Mouse (Mus musculus): ENCODE data around the gene Actl11. TPM values are rescaled to one million over a fixed set of nuclear protein-coding genes. Genes with fewer than 3 reads are reported as not detected.

Actl11 gene
- polyA plus RNA-seq, 1 experiment from 2014 or later, result not detected

DNA sequence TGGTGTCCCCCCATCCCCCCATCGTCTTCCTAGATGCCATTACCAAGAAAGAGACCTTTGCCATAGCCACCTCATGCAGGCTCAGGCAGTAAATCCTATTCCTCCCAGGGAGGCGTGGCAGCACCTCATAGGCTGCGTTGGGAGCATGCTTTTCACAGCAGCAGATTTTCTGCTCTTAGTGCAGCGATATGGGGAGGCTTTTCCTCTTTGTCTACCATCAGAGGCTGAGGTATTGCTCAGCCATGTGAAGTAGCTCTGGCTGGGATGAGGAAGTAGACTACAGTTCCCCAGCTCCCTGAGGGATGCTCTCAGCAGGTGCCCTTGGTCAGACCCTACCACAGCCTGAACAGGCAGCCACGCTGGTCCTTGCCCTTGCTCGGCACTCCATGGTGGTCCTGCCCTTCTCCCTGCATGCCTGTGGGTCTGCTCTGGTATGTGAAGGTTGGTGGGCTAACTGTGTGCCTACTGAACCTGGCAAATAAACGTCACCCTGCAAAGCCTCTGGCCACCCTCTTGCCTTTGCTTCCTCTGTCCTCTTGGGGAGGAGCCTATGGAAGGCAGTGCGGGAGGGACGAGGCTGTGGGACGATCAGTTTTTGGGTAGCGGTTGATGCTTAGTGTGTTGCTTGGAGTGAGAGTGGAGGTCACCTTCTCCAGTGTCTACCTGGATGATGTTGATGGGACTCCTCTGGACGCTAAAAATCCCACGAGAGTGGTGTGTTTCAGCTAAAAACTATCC is 21.1 kb downstream of the Actl11 start:
- Histone ChIP-seq H3K4me1 (peaks cover 15% of the 10 kb centered on the region), H3K9ac (replicated peaks) (no peak overlapping the region), H3K4me3 (replicated peaks) (no peak overlapping the region), H3K27ac (replicated peaks) (no peak overlapping the region), H3K9me3 (replicated peaks) (no peaks in the 10 kb centered on the region), H3K36me3 (0 out of 2 replicates have a peak, but pooled peaks cover 2% of the 10 kb centered on the region), H3K27me3 (replicated peaks) (no peaks in the 10 kb centered on the region), H3K4me2 (no peak overlapping the region)
- WGBS, result 84% methylated on average over 13 of the region's 13 CpGs
- no peak for ATAC-seq (ENCODE audit: low FRiP score)

DNA sequence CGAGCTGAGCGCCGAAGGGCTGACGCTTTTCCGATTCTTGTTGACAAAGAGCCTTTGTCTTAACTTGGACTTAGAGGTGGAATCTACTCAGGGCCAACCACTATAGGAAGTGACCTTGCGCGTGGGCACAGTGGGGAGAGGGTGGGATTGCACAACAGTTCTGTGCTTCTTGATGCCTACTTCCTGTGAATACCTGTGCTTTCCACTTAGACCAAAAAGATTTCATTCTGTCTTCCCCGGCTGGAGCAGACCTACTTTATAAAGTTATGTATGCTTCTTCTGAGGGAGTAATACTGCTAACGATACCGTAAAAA is 21.6 kb downstream of the Actl11 start, which contains the start of gene Traip:
Gene Traip, plus strand, starts transcription at position 215 of the 314 bp plus-strand sequence.
- H3K9me3 ChIP-seq (replicated peaks), result no peaks in the 10 kb centered on the region
- H3K4me2 ChIP-seq, result peak within 1 kb of the TSS; percentile 77
- 94% methylated on average over 10 of the region's 10 CpGs for WGBS
- 0 out of 2 replicates have a peak, but pooled peaks cover 2% of the 10 kb centered on the region for H3K36me3 ChIP-seq
- peak within 1 kb of the TSS; percentile 55 for H3K4me3 ChIP-seq (replicated peaks)
- no peak for ATAC-seq (ENCODE audit: low FRiP score)
- peak within 1 kb of the TSS; percentile 43 for H3K9ac ChIP-seq (replicated peaks)
- H3K27ac ChIP-seq (replicated peaks), result peak within 1 kb of the TSS; percentile 83
- no peaks in the 10 kb centered on the region for H3K27me3 ChIP-seq (replicated peaks)
- H3K4me1 ChIP-seq, result peaks cover 15% of the 10 kb centered on the region

GRCm38 (mm10) chr9:107950460-107951355 is 22.4 kb downstream of the Actl11 start:
- 16% methylated on average over 45 of the region's 45 CpGs for WGBS

GRCm38 (mm10) chr9:107955613-107956289 is 27.5 kb downstream of the Actl11 start:
- no peak for ATAC-seq (ENCODE audit: low FRiP score)
- Histone ChIP-seq H3K4me2 (no peak overlapping the region), H3K4me3 (replicated peaks) (no peak overlapping the region), H3K27me3 (replicated peaks) (no peaks in the 10 kb centered on the region), H3K9me3 (replicated peaks) (no peaks in the 10 kb centered on the region), H3K27ac (replicated peaks) (no peak overlapping the region), H3K4me1 (peaks cover 10% of the 10 kb centered on the region), H3K36me3 (peaks cover 5% of the 10 kb centered on the region; the same call in 1 of the 2 replicates), H3K9ac (replicated peaks) (no peak overlapping the region)
- 78% methylated on average over 6 of the region's 6 CpGs for WGBS

More at GRCm38 (mm10) chr9:107950460-107951355, 22.4 kb downstream of the Actl11 start:
- Histone ChIP-seq H3K4me3 (replicated peaks) (peak overlapping the region; percentile 55), H3K4me2 (peak overlapping the region; percentile 77), H3K9me3 (replicated peaks) (no peaks in the 10 kb centered on the region), H3K36me3 (0 out of 2 replicates have a peak, but pooled peaks cover 2% of the 10 kb centered on the region), H3K4me1 (peaks cover 15% of the 10 kb centered on the region), H3K9ac (replicated peaks) (peak overlapping the region; percentile 43), H3K27me3 (replicated peaks) (no peaks in the 10 kb centered on the region), H3K27ac (replicated peaks) (peak overlapping the region; percentile 83)
- ATAC-seq (ENCODE audit: low FRiP score), result peak; percentile 96

GRCm38 (mm10) chr9:107957141-107957540 is 28.9 kb downstream of the Actl11 start:
- ATAC-seq (ENCODE audit: low FRiP score), result no peak
- Histone ChIP-seq H3K27ac (replicated peaks) (no peak overlapping the region), H3K9me3 (replicated peaks) (no peaks in the 10 kb centered on the region), H3K27me3 (replicated peaks) (no peaks in the 10 kb centered on the region), H3K36me3 (peaks cover 5% of the 10 kb centered on the region; the same call in 1 of the 2 replicates), H3K4me3 (replicated peaks) (no peak overlapping the region), H3K4me1 (peaks cover 15% of the 10 kb centered on the region), H3K4me2 (no peak overlapping the region), H3K9ac (replicated peaks) (no peak overlapping the region)
- WGBS, result 21% methylated on average over 6 of the region's 6 CpGs

GRCm38 (mm10) chr9:107959896-107960295 is 31.6 kb downstream of the Actl11 start:
- no peaks in the 10 kb centered on the region for H3K27me3 ChIP-seq (replicated peaks)
- 0 out of 2 replicates have a peak overlapping the region, but pooled peaks have one; percentile 10 for H3K9ac ChIP-seq (replicated peaks)
- no peak for ATAC-seq (ENCODE audit: low FRiP score)
- no peak overlapping the region for H3K4me3 ChIP-seq (replicated peaks)
- H3K27ac ChIP-seq (replicated peaks), result no peak overlapping the region
- H3K9me3 ChIP-seq (replicated peaks), result no peaks in the 10 kb centered on the region
- no peak overlapping the region for H3K4me2 ChIP-seq
- H3K4me1 ChIP-seq, result peaks cover 17% of the 10 kb centered on the region
- 56% methylated on average over 6 of the region's 6 CpGs for WGBS
- peaks cover 5% of the 10 kb centered on the region; the same call in 1 of the 2 replicates for H3K36me3 ChIP-seq

DNA sequence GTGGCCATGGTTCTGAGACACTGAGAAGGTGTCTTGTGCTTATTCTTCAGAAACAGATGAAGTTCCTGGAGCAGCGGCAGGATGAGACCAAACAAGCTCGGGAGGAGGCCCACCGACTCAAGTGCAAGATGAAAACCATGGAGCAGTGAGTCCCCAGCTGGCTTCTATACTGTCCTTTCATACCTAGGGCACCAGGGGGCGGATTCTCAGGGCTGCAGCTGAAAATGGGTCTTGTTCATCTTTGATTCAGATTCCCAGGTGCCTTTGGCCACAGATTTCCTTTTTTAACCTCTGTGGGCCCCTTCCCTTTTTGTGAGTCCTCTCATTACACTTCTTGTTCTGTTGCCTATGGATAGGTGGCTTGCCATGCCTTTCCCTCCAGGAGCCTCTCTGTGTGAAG is 32.7 kb downstream of the Actl11 start:
- peak overlapping the region; percentile 70 for H3K27ac ChIP-seq (replicated peaks)
- WGBS, result 83% methylated on average over 4 of the region's 4 CpGs
- no peaks in the 10 kb centered on the region for H3K27me3 ChIP-seq (replicated peaks)
- H3K9me3 ChIP-seq (replicated peaks), result no peaks in the 10 kb centered on the region
- no peak for ATAC-seq (ENCODE audit: low FRiP score)
- H3K36me3 ChIP-seq, result peaks cover 5% of the 10 kb centered on the region; the same call in 1 of the 2 replicates
- H3K4me2 ChIP-seq, result peak overlapping the region; percentile 37
- H3K4me3 ChIP-seq (replicated peaks), result no peak overlapping the region
- peaks cover 17% of the 10 kb centered on the region for H3K4me1 ChIP-seq
- 0 out of 2 replicates have a peak overlapping the region, but pooled peaks have one; percentile 10 for H3K9ac ChIP-seq (replicated peaks)

DNA sequence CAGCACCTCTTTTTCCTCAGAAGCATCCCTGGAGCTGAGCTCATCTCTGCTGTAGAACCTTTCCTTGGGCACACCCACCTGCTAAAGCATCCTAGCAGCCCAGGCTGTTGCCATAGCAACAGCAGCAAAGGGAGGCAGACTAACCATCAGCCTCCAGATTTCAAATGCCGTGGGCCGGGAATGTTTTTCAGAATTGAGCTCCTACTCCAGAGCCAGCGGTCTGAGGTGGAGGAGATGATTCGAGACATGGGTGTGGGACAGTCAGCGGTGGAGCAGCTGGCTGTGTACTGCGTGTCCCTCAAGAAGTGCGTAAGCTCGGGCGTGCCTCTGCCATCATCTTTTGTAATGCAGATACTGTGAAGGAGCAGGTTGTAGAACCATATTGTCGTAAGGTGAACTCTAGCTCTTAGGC is 33.1 kb downstream of the Actl11 start:
- Histone ChIP-seq H3K4me2 (peak overlapping the region; percentile 37), H3K9ac (replicated peaks) (no peak overlapping the region)
- ATAC-seq (ENCODE audit: low FRiP score), result peak; percentile 80; the same call in 1 of the 2 replicates

GRCm38 (mm10) chr9:107961881-107962280 is 33.6 kb downstream of the Actl11 start:
- Histone ChIP-seq H3K27me3 (replicated peaks) (no peaks in the 10 kb centered on the region), H3K27ac (replicated peaks) (peak overlapping the region; percentile 70), H3K4me2 (peak overlapping the region; percentile 37), H3K36me3 (peaks cover 5% of the 10 kb centered on the region; the same call in 1 of the 2 replicates), H3K4me3 (replicated peaks) (no peak overlapping the region), H3K9me3 (replicated peaks) (no peaks in the 10 kb centered on the region), H3K4me1 (peaks cover 17% of the 10 kb centered on the region), H3K9ac (replicated peaks) (no peak overlapping the region)
- 54% methylated on average over 5 of the region's 5 CpGs for WGBS
- peak; percentile 60 for ATAC-seq (ENCODE audit: low FRiP score)

More for the DNA sequence above, 33.1 kb downstream of the Actl11 start:
- Histone ChIP-seq H3K36me3 (peaks cover 5% of the 10 kb centered on the region; the same call in 1 of the 2 replicates), H3K4me1 (peaks cover 17% of the 10 kb centered on the region), H3K9me3 (replicated peaks) (no peaks in the 10 kb centered on the region), H3K4me3 (replicated peaks) (no peak overlapping the region), H3K27ac (replicated peaks) (peak overlapping the region; percentile 70), H3K27me3 (replicated peaks) (no peaks in the 10 kb centered on the region)
- 68% methylated on average over 10 of the region's 10 CpGs for WGBS

- Histone ChIP-seq H3K27ac (replicated peaks) (no peak overlapping the region), H3K27me3 (replicated peaks) (no peaks in the 10 kb centered on the region), H3K4me1 (peaks cover 17% of the 10 kb centered on the region), H3K36me3 (peaks cover 2% of the 10 kb centered on the region; the same call in 1 of the 2 replicates), H3K9ac (replicated peaks) (no peak overlapping the region), H3K9me3 (replicated peaks) (no peaks in the 10 kb centered on the region), H3K4me3 (replicated peaks) (no peak overlapping the region), H3K4me2 (no peak overlapping the region)
- no peak for ATAC-seq (ENCODE audit: low FRiP score)
- 92% methylated on average over 9 of the region's 9 CpGs for WGBS
Measured at GRCm38 (mm10) chr9:107962916-107963315, 34.6 kb downstream of the Actl11 start.

DNA sequence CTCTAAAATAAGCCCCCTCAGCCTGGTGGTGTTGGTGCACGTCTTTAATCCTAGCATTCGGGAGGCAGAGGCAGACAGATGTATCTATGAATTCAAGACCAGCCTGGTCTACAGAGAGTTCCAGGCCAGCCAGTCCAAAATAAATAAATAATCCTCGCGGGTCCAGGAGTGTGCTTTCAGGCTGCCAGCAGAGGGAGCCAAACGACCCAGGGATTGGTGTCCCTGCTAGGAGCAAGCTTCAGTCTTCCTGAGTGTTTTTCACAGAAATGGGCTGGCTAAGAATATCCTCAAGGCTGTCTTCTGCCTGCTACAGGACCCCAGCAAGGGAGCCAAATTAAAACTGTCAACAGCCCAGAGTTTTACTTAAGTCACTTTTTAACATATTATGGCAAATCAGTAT is 35.4 kb downstream of the Actl11 start:
- peak; percentile 67; the same call in 1 of the 2 replicates for ATAC-seq (ENCODE audit: low FRiP score)
- H3K4me3 ChIP-seq (replicated peaks), result no peak overlapping the region
- H3K9ac ChIP-seq (replicated peaks), result no peak overlapping the region
- WGBS, result 29% methylated on average over 5 of the region's 5 CpGs
- H3K9me3 ChIP-seq (replicated peaks), result no peaks in the 10 kb centered on the region
- H3K27ac ChIP-seq (replicated peaks), result no peak overlapping the region
- peaks cover 2% of the 10 kb centered on the region; the same call in 1 of the 2 replicates for H3K36me3 ChIP-seq
- H3K4me2 ChIP-seq, result no peak overlapping the region
- H3K27me3 ChIP-seq (replicated peaks), result no peaks in the 10 kb centered on the region
- H3K4me1 ChIP-seq, result peaks cover 17% of the 10 kb centered on the region

Data from neural tube, embryonic 15.5 days (tissue).